In genomic region chr9:109046306-109046705, GRCm38 (mm10) we compare ENCODE assay signal across 9 mouse cellular contexts. TPM values are rescaled to one million over a fixed set of nuclear protein-coding genes. Genes with fewer than 3 reads are reported as not detected.
DNase-seq lines count a peak whose midpoint lies in the region; ATAC-seq lines count a peak whose summit lies in the region.
"Had no signal": no experiment of that assay in that cellular context is flagged by ENCODE, and none has a peak within 500 bp of the region (broad histone marks: within the 10 kb centered on the region; RNA-seq: fewer than 3 reads in every experiment).

No protein-coding gene starts in this region.

- no peak overlapping the region for H3K9ac ChIP-seq in midbrain, embryonic 11.5 days (ENCODE audit: low read length)
- no peak overlapping the region for H3K9ac ChIP-seq in midbrain, embryonic 15.5 days
- H3K9ac ChIP-seq: heart, embryonic 15.5 days had no signal

- no peak overlapping the region for H3K27ac ChIP-seq in midbrain, embryonic 11.5 days (ENCODE audit: low read depth, low read length)
- H3K27ac ChIP-seq in midbrain, embryonic 15.5 days, result no peak overlapping the region
- H3K27ac ChIP-seq: heart, embryonic 15.5 days had no signal

- ATAC-seq in midbrain, embryonic 11.5 days (ENCODE audit: low FRiP score), result 0 out of 2 replicates have a peak, but pooled peaks have one; percentile 35
- ATAC-seq in midbrain, embryonic 15.5 days (replicated peaks), result no peak
- peak; percentile 98 for ATAC-seq in megakaryocyte progenitor cell, adult 5-6 weeks (replicated peaks; ENCODE audit: poor library complexity)

- H3K4me1 ChIP-seq in midbrain, embryonic 11.5 days (ENCODE audit: control insufficient read depth, insufficient read depth, low read length), result no peaks in the 10 kb centered on the region
- H3K4me1 ChIP-seq in midbrain, embryonic 15.5 days, result no peaks in the 10 kb centered on the region

- no peaks in the 10 kb centered on the region for H3K27me3 ChIP-seq in midbrain, embryonic 11.5 days (ENCODE audit: control insufficient read depth, insufficient read depth, low read length)
- no peaks in the 10 kb centered on the region for H3K27me3 ChIP-seq in midbrain, embryonic 15.5 days (replicated peaks)
- H3K27me3 ChIP-seq: heart, embryonic 15.5 days had no signal

- 38% methylated on average over 5 of the region's 5 CpGs for WGBS in midbrain, embryonic 11.5 days
- WGBS in midbrain, embryonic 15.5 days, result 29% methylated on average over 5 of the region's 5 CpGs

- H3K9me3 ChIP-seq in midbrain, embryonic 11.5 days (ENCODE audit: control insufficient read depth, low read length), result no peaks in the 10 kb centered on the region
- H3K9me3 ChIP-seq in midbrain, embryonic 15.5 days, result no peaks in the 10 kb centered on the region
- H3K9me3 ChIP-seq: heart, embryonic 15.5 days had no signal

- H3K4me3 ChIP-seq in midbrain, embryonic 11.5 days (ENCODE audit: low read depth, low read length), result no peak overlapping the region
- H3K4me3 ChIP-seq in midbrain, embryonic 15.5 days, result no peak overlapping the region
- H3K4me3 ChIP-seq: heart, embryonic 15.5 days had no signal

- peak; percentile 56 to 59 for DNase-seq in adrenal gland, adult 18-20 months (ENCODE audit: low spot score in 2 of 2)
- no peak for DNase-seq in adrenal gland, postnatal 4 days (ENCODE audit: low spot score in 2 of 2)
- DNase-seq in midbrain, embryonic 11.5 days (ENCODE audit: low spot score, missing footprints), result peak; percentile 91
- peak; percentile 46 to 62 for DNase-seq in cerebellum, postnatal 25 days
- peak; percentile 93 for DNase-seq in induced T-regulatory cell, adult 2 months (ENCODE audit: low read depth)
- peak; percentile 82 for DNase-seq in thymus, postnatal 0 days (ENCODE audit: low spot score)

- no peaks in the 10 kb centered on the region for H3K36me3 ChIP-seq in midbrain, embryonic 11.5 days (ENCODE audit: control insufficient read depth, insufficient read depth, low read length)
- H3K36me3 ChIP-seq in midbrain, embryonic 15.5 days (replicated peaks), result no peaks in the 10 kb centered on the region

- no peak overlapping the region for H3K4me2 ChIP-seq in midbrain, embryonic 11.5 days
- H3K4me2 ChIP-seq in midbrain, embryonic 15.5 days, result no peak overlapping the region
- H3K4me2 ChIP-seq: heart, embryonic 15.5 days had no signal

RNA-seq across cellular contexts. Expression of gene Shisa5, which starts 7.9 kb away (rescaled TPM):
- 100 to 1,000 TPM; 126 to 137 TPM for total RNA-seq in adrenal gland, adult 18-20 months (2021)
- total RNA-seq in adrenal gland, postnatal 4 days (2021), result 100 to 1,000 TPM; 113 to 115 TPM
- 27.1 and 29.9 TPM in 2 replicates for polyA plus RNA-seq in midbrain, embryonic 11.5 days (2014; fragmentation: Nextera tagmentation; extraction: Ambion mirVana)
- 66.0 and 68.4 TPM in 2 replicates for polyA plus RNA-seq in midbrain, embryonic 15.5 days (2015; fragmentation: Nextera tagmentation; extraction: Ambion mirVana)
- 19.7 and 20.5 TPM in 2 replicates for total RNA-seq in megakaryocyte progenitor cell, adult 5-6 weeks (2015)
- 74.8 and 94.4 TPM in 2 replicates for total RNA-seq in megakaryocyte progenitor cell, adult 5-6 weeks (2017)
- polyA plus RNA-seq in thymus, postnatal 0 days (2015; fragmentation: Nextera tagmentation; extraction: Ambion mirVana), result 210 and 212 TPM in 2 replicates

RNA-seq across cellular contexts. Expression of gene Trex1, which starts 13.2 kb away (rescaled TPM):
- total RNA-seq in adrenal gland, adult 18-20 months (2021), result 10 to 100 TPM; 15.8 to 21.6 TPM
- 10 to 100 TPM; 21.6 to 23.6 TPM for total RNA-seq in adrenal gland, postnatal 4 days (2021)
- polyA plus RNA-seq in midbrain, embryonic 11.5 days (2014; fragmentation: Nextera tagmentation; extraction: Ambion mirVana), result 7.1 and 7.3 TPM in 2 replicates
- 18.0 TPM in 2 replicates for polyA plus RNA-seq in midbrain, embryonic 15.5 days (2015; fragmentation: Nextera tagmentation; extraction: Ambion mirVana)
- total RNA-seq in megakaryocyte progenitor cell, adult 5-6 weeks (2015), result 22.4 and 24.1 TPM in 2 replicates
- 12.3 and 15.6 TPM in 2 replicates for total RNA-seq in megakaryocyte progenitor cell, adult 5-6 weeks (2017)
- 42.1 and 42.4 TPM in 2 replicates for polyA plus RNA-seq in thymus, postnatal 0 days (2015; fragmentation: Nextera tagmentation; extraction: Ambion mirVana)

RNA-seq across cellular contexts. Expression of gene Atrip, which starts 27.6 kb away (rescaled TPM):
- total RNA-seq in adrenal gland, adult 18-20 months (2021), result 10 to 100 TPM; 14.7 to 15.2 TPM
- total RNA-seq in adrenal gland, postnatal 4 days (2021), result 10 to 100 TPM; 20.7 to 21.3 TPM
- polyA plus RNA-seq in midbrain, embryonic 11.5 days (2014; fragmentation: Nextera tagmentation; extraction: Ambion mirVana), result 21.7 and 25.0 TPM in 2 replicates
- 35.2 and 35.6 TPM in 2 replicates for polyA plus RNA-seq in midbrain, embryonic 15.5 days (2015; fragmentation: Nextera tagmentation; extraction: Ambion mirVana)
- total RNA-seq in megakaryocyte progenitor cell, adult 5-6 weeks (2015), result 13.3 and 17.6 TPM in 2 replicates
- total RNA-seq in megakaryocyte progenitor cell, adult 5-6 weeks (2017), result 15.3 and 20.1 TPM in 2 replicates
- polyA plus RNA-seq in thymus, postnatal 0 days (2015; fragmentation: Nextera tagmentation; extraction: Ambion mirVana), result 23.4 and 28.4 TPM in 2 replicates

RNA-seq across cellular contexts. Expression of gene Ccdc51, which starts 36.0 kb away (rescaled TPM):
- 10 to 100 TPM; 11.8 to 12.6 TPM for total RNA-seq in adrenal gland, adult 18-20 months (2021)
- total RNA-seq in adrenal gland, postnatal 4 days (2021), result 10 to 100 TPM; 17.3 to 18.5 TPM
- 11.4 and 14.2 TPM in 2 replicates for polyA plus RNA-seq in midbrain, embryonic 11.5 days (2014; fragmentation: Nextera tagmentation; extraction: Ambion mirVana)
- 14.3 and 16.8 TPM in 2 replicates for polyA plus RNA-seq in midbrain, embryonic 15.5 days (2015; fragmentation: Nextera tagmentation; extraction: Ambion mirVana)
- 5.8 and 8.6 TPM in 2 replicates for total RNA-seq in megakaryocyte progenitor cell, adult 5-6 weeks (2015)
- total RNA-seq in megakaryocyte progenitor cell, adult 5-6 weeks (2017), result 14.6 and 15.2 TPM in 2 replicates
- 18.6 and 19.0 TPM in 2 replicates for polyA plus RNA-seq in thymus, postnatal 0 days (2015; fragmentation: Nextera tagmentation; extraction: Ambion mirVana)

RNA-seq across cellular contexts. Expression of gene Tma7, which starts 36.1 kb away (rescaled TPM):
- 100 to 1,000 TPM; 319 to 392 TPM for total RNA-seq in adrenal gland, adult 18-20 months (2021)
- 100 to 1,000 TPM; 375 to 399 TPM for total RNA-seq in adrenal gland, postnatal 4 days (2021)
- polyA plus RNA-seq in midbrain, embryonic 11.5 days (2014; fragmentation: Nextera tagmentation; extraction: Ambion mirVana), result 819 and 852 TPM in 2 replicates
- polyA plus RNA-seq in midbrain, embryonic 15.5 days (2015; fragmentation: Nextera tagmentation; extraction: Ambion mirVana), result 607 and 639 TPM in 2 replicates
- 411 and 433 TPM in 2 replicates for total RNA-seq in megakaryocyte progenitor cell, adult 5-6 weeks (2015)
- total RNA-seq in megakaryocyte progenitor cell, adult 5-6 weeks (2017), result 121 and 130 TPM in 2 replicates
- polyA plus RNA-seq in thymus, postnatal 0 days (2015; fragmentation: Nextera tagmentation; extraction: Ambion mirVana), result 808 and 867 TPM in 2 replicates

Comparison
In these comparisons a context has a peak if more than half of its experiments do, and no peak if none do; other contexts are left out.
1. DNase-seq: peak in adrenal gland, adult 18-20 months (2 of 2), midbrain, embryonic 11.5 days (single experiment), cerebellum, postnatal 25 days (2 of 2), induced T-regulatory cell, adult 2 months (single experiment) and thymus, postnatal 0 days (single experiment); none in adrenal gland, postnatal 4 days (0 of 2).